Mouse (Mus musculus): ENCODE measurements around the gene Fez2. TPM values are rescaled to one million over a fixed set of nuclear protein-coding genes. Genes with fewer than 3 reads are reported as not detected.

The Fez2 gene
- polyA plus RNA-seq, 1 experiment, result 14.9 TPM

GRCm38 (mm10) chr17:78454189-78454977 lies 36.4 kb upstream of the Fez2 start:
- H3K4me1 ChIP-seq (replicated peaks; ENCODE audit: control insufficient read depth, insufficient read depth, low read length), result peaks cover 4% of the 10 kb centered on the region
- no peaks in the 10 kb centered on the region for H3K36me3 ChIP-seq (ENCODE audit: control insufficient read depth, insufficient read depth, low read length)
- no peak overlapping the region for H3K27ac ChIP-seq (ENCODE audit: control insufficient read depth, insufficient read depth, low read length)
- no peak for TF ChIP-seq POLR2A (IDR thresholded peaks at IDR 0.05; ENCODE audit: control insufficient read depth, extremely low read depth, insufficient read depth, low read length, poor library complexity)
- TF ChIP-seq CTCF (IDR thresholded peaks at IDR 0.05; ENCODE audit: borderline replicate concordance, control insufficient read depth, extremely low read depth, insufficient read depth, low read length, poor library complexity), result no peak
- no peaks in the 10 kb centered on the region for H3K27me3 ChIP-seq (ENCODE audit: control insufficient read depth, insufficient read depth, low read length)
- WGBS, result 95% methylated on average over 21 of the region's 21 CpGs
- no peak for DNase-seq
- H3K4me3 ChIP-seq (ENCODE audit: control insufficient read depth, insufficient read depth, low read length), result no peak overlapping the region

GRCm38 (mm10) chr17:78453529-78453928 lies 35.6 kb upstream of the Fez2 start:
- no peak overlapping the region for H3K4me3 ChIP-seq (ENCODE audit: control insufficient read depth, insufficient read depth, low read length)
- no peak for DNase-seq
- WGBS, result 94% methylated on average over 5 of the region's 5 CpGs
- TF ChIP-seq POLR2A (IDR thresholded peaks at IDR 0.05; ENCODE audit: control insufficient read depth, extremely low read depth, insufficient read depth, low read length, poor library complexity) (no peak), CTCF (IDR thresholded peaks at IDR 0.05; ENCODE audit: borderline replicate concordance, control insufficient read depth, extremely low read depth, insufficient read depth, low read length, poor library complexity) (no peak)
- peaks cover 4% of the 10 kb centered on the region for H3K4me1 ChIP-seq (replicated peaks; ENCODE audit: control insufficient read depth, insufficient read depth, low read length)
- H3K36me3 ChIP-seq (ENCODE audit: control insufficient read depth, insufficient read depth, low read length), result no peaks in the 10 kb centered on the region
- H3K27me3 ChIP-seq (ENCODE audit: control insufficient read depth, insufficient read depth, low read length), result no peaks in the 10 kb centered on the region
- H3K27ac ChIP-seq (ENCODE audit: control insufficient read depth, insufficient read depth, low read length), result no peak overlapping the region

GRCm38 (mm10) chr17:78451886-78452285 lies 33.9 kb upstream of the Fez2 start:
- H3K27ac ChIP-seq (ENCODE audit: control insufficient read depth, insufficient read depth, low read length), result no peak overlapping the region
- no peak overlapping the region for H3K4me3 ChIP-seq (ENCODE audit: control insufficient read depth, insufficient read depth, low read length)
- peak; percentile 48 for DNase-seq
- 88% methylated on average over 6 of the region's 6 CpGs for whole genome bisulfite sequencing
- no peak for TF ChIP-seq CTCF (IDR thresholded peaks at IDR 0.05; ENCODE audit: borderline replicate concordance, control insufficient read depth, extremely low read depth, insufficient read depth, low read length, poor library complexity)
- no peak for TF ChIP-seq POLR2A (IDR thresholded peaks at IDR 0.05; ENCODE audit: control insufficient read depth, extremely low read depth, insufficient read depth, low read length, poor library complexity)
- H3K27me3 ChIP-seq (ENCODE audit: control insufficient read depth, insufficient read depth, low read length), result no peaks in the 10 kb centered on the region
- no peaks in the 10 kb centered on the region for H3K36me3 ChIP-seq (ENCODE audit: control insufficient read depth, insufficient read depth, low read length)
- H3K4me1 ChIP-seq (replicated peaks; ENCODE audit: control insufficient read depth, insufficient read depth, low read length), result peaks cover 4% of the 10 kb centered on the region

- peak; percentile 21 for DNase-seq
- Histone ChIP-seq H3K4me1 (replicated peaks; ENCODE audit: control insufficient read depth, insufficient read depth, low read length) (peaks cover 4% of the 10 kb centered on the region), H3K4me3 (ENCODE audit: control insufficient read depth, insufficient read depth, low read length) (no peak overlapping the region), H3K27me3 (ENCODE audit: control insufficient read depth, insufficient read depth, low read length) (no peaks in the 10 kb centered on the region), H3K27ac (ENCODE audit: control insufficient read depth, insufficient read depth, low read length) (no peak overlapping the region), H3K36me3 (ENCODE audit: control insufficient read depth, insufficient read depth, low read length) (no peaks in the 10 kb centered on the region)
- WGBS, result 22% methylated on average over 7 of the region's 7 CpGs
- TF ChIP-seq POLR2A (IDR thresholded peaks at IDR 0.05; ENCODE audit: control insufficient read depth, extremely low read depth, insufficient read depth, low read length, poor library complexity) (no peak), CTCF (IDR thresholded peaks at IDR 0.05; ENCODE audit: borderline replicate concordance, control insufficient read depth, extremely low read depth, insufficient read depth, low read length, poor library complexity) (no peak)
Observed at GRCm38 (mm10) chr17:78451332-78451793, 33.4 kb upstream of the Fez2 start.

GRCm38 (mm10) chr17:78449635-78450197 lies 31.8 kb upstream of the Fez2 start:
- WGBS, result 92% methylated on average over 13 of the region's 13 CpGs
- TF ChIP-seq POLR2A (IDR thresholded peaks at IDR 0.05; ENCODE audit: control insufficient read depth, extremely low read depth, insufficient read depth, low read length, poor library complexity) (no peak), CTCF (IDR thresholded peaks at IDR 0.05; ENCODE audit: borderline replicate concordance, control insufficient read depth, extremely low read depth, insufficient read depth, low read length, poor library complexity) (no peak)
- Histone ChIP-seq H3K27ac (ENCODE audit: control insufficient read depth, insufficient read depth, low read length) (no peak overlapping the region), H3K36me3 (ENCODE audit: control insufficient read depth, insufficient read depth, low read length) (no peaks in the 10 kb centered on the region), H3K4me1 (replicated peaks; ENCODE audit: control insufficient read depth, insufficient read depth, low read length) (peaks cover 4% of the 10 kb centered on the region), H3K4me3 (ENCODE audit: control insufficient read depth, insufficient read depth, low read length) (no peak overlapping the region), H3K27me3 (ENCODE audit: control insufficient read depth, insufficient read depth, low read length) (no peaks in the 10 kb centered on the region)
- no peak for DNase-seq

- H3K27me3 ChIP-seq (ENCODE audit: control insufficient read depth, insufficient read depth, low read length), result no peaks in the 10 kb centered on the region
- WGBS, result 87% methylated on average over 7 of the region's 7 CpGs
- no peaks in the 10 kb centered on the region for H3K4me1 ChIP-seq (replicated peaks; ENCODE audit: control insufficient read depth, insufficient read depth, low read length)
- no peak for TF ChIP-seq CTCF (IDR thresholded peaks at IDR 0.05; ENCODE audit: borderline replicate concordance, control insufficient read depth, extremely low read depth, insufficient read depth, low read length, poor library complexity)
- no peak for TF ChIP-seq POLR2A (IDR thresholded peaks at IDR 0.05; ENCODE audit: control insufficient read depth, extremely low read depth, insufficient read depth, low read length, poor library complexity)
- no peaks in the 10 kb centered on the region for H3K36me3 ChIP-seq (ENCODE audit: control insufficient read depth, insufficient read depth, low read length)
- no peak overlapping the region for H3K4me3 ChIP-seq (ENCODE audit: control insufficient read depth, insufficient read depth, low read length)
- no peak overlapping the region for H3K27ac ChIP-seq (ENCODE audit: control insufficient read depth, insufficient read depth, low read length)
- DNase-seq, result no peak
Observed at GRCm38 (mm10) chr17:78444826-78445225, 26.9 kb upstream of the Fez2 start.

Measured in thymus, adult 2 months (tissue).